Mouse (Mus musculus) hindbrain, embryonic 12.5 days (tissue): Measurements from ENCODE around the gene Shank3. TPM values are rescaled to one million over a fixed set of nuclear protein-coding genes. Genes with fewer than 3 reads are reported as not detected.
A peak's percentile ranks its signal among the peaks of the same experiment; 100 is the strongest.

ENCODE experiments used
- ATAC-seq: fragments of 200-750 bp; cut with Nextera tagmentation; 2 replicates; pipeline ENCODE4 v1.8.0; 2017; ENCODE audit warnings: moderate TSS enrichment; ENCODE audit not compliant: low FRiP score
- H3K27ac ChIP-seq: fragments of 300-500 bp; sonication (generic); 2 replicates; pipeline ENCODE4 v1.5.1; 2016; ENCODE audit warnings: mild to moderate bottlenecking
- H3K27me3 ChIP-seq: fragments of 300-500 bp; sonication (generic); 2 replicates; pipeline ENCODE4 v1.6.1; 2016; ENCODE audit warnings: mild to moderate bottlenecking
- H3K36me3 ChIP-seq: fragments of 300-500 bp; sonication (generic); 2 replicates; pipeline ENCODE4 v1.6.1; 2016; ENCODE audit warnings: mild to moderate bottlenecking
- H3K4me1 ChIP-seq: fragments of 300-500 bp; sonication (generic); 2 replicates; pipeline ENCODE4 v1.6.1; 2016
- H3K4me2 ChIP-seq: fragments of 300-500 bp; sonication (generic); replicated peaks from 2 replicates; pipeline ENCODE4 v1.6.1; 2016; ENCODE audit warnings: mild to moderate bottlenecking
- H3K4me3 ChIP-seq: fragments of 300-500 bp; sonication (generic); 2 replicates; pipeline ENCODE4 v1.5.1; 2016; ENCODE audit warnings: mild to moderate bottlenecking
- H3K9ac ChIP-seq: fragments of 300-500 bp; sonication (generic); 2 replicates; pipeline ENCODE4 v1.6.1; 2016; ENCODE audit warnings: mild to moderate bottlenecking, moderate library complexity
- H3K9me3 ChIP-seq: fragments of 300-500 bp; sonication (generic); replicated peaks from 2 replicates; pipeline ENCODE4 v1.6.1; 2016; ENCODE audit warnings: mild to moderate bottlenecking
- WGBS: fragments of 180-500 bp; shearing (Covaris S2); methylation state at CpG from one replicate; pipeline ENCODE4 v1.1.7; 2016; 5-methylcytosine and 5-hydroxymethylcytosine counted together
- polyA plus RNA-seq: library from polyadenylated mRNA; unstranded; fragments of >200 nt; fragmentation: Nextera tagmentation; extraction: Ambion mirVana; gene quantifications from 2 replicates; pipeline ENCODE4 v1.2.1, GENCODE M21; 2016

Gene Shank3
- polyA plus RNA-seq, 1 experiment from 2014 or later = 7.5 TPM

GRCm38 (mm10) chr15:89480584-89480983 is 18.8 kb upstream of the Shank3 start:
- no peaks in the 10 kb centered on the region for H3K36me3 ChIP-seq
- H3K4me1 ChIP-seq = peaks cover 2% of the 10 kb centered on the region
- H3K4me3 ChIP-seq = no peak overlapping the region
- no peaks in the 10 kb centered on the region for H3K27me3 ChIP-seq
- no peak overlapping the region for H3K4me2 ChIP-seq
- ATAC-seq = no peak
- no peak overlapping the region for H3K27ac ChIP-seq
- no peaks in the 10 kb centered on the region for H3K9me3 ChIP-seq
- WGBS = 82% methylated on average over 8 of the region's 8 CpGs
- H3K9ac ChIP-seq = no peak overlapping the region

DNA sequence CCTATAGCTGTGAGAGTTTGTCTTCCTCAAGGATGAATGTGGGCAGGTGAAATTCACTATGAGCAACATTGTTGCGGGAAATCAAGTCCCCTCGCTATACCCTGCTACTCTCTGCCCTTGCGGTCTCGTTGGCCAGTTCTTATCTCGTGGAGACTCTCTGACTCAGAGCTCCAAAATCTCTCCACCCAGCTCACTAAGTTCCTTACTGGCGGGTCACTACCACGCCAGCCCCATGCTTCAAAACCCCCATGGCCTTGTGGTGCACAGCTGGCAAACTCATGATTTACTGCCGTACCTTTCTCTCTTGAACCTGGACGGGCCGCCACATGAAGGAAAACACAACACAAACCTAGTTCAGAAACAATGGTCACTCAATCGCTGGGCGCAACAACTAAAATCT is 11.2 kb upstream of the Shank3 start:
- H3K27ac ChIP-seq = no peak overlapping the region
- H3K36me3 ChIP-seq = no peaks in the 10 kb centered on the region
- no peaks in the 10 kb centered on the region for H3K27me3 ChIP-seq
- no peaks in the 10 kb centered on the region for H3K4me1 ChIP-seq
- no peak overlapping the region for H3K4me3 ChIP-seq
- H3K9me3 ChIP-seq = no peaks in the 10 kb centered on the region; the same call in 1 of the 2 replicates
- H3K9ac ChIP-seq = no peak overlapping the region
- H3K4me2 ChIP-seq = no peak overlapping the region
- WGBS = 82% methylated on average over 12 of the region's 12 CpGs
- no peak for ATAC-seq

DNA sequence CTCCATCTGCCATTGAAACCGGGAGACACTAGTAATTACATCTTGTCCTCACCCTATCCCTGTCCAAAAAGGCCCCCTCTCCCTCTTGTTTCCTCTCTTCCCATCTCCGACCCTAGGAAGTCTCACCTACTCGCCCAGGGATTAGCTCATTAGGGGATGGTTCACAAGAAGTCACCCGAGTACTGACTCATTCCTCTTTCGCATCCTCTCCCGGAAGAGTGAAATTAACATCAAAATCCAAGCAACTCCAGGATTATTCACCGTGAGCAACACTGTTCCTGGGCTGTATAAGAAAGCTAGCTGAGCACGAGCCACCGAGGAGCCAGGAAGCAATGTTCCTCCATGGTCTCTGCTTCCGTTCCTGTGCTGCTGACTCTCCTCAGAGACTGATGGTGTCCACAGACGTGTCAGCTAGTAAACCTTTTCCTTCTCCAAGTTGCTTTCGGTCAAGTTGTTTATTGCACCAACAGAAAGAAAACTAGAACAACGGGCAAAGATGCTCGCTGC is 10.8 kb upstream of the Shank3 start:
- Histone ChIP-seq H3K4me1 (no peaks in the 10 kb centered on the region), H3K27me3 (no peaks in the 10 kb centered on the region), H3K9me3 (no peaks in the 10 kb centered on the region; the same call in 1 of the 2 replicates), H3K4me3 (no peak overlapping the region), H3K36me3 (no peaks in the 10 kb centered on the region), H3K4me2 (no peak overlapping the region), H3K9ac (no peak overlapping the region), H3K27ac (no peak overlapping the region)
- no peak for ATAC-seq
- 57% methylated on average over 14 of the region's 14 CpGs for WGBS

DNA sequence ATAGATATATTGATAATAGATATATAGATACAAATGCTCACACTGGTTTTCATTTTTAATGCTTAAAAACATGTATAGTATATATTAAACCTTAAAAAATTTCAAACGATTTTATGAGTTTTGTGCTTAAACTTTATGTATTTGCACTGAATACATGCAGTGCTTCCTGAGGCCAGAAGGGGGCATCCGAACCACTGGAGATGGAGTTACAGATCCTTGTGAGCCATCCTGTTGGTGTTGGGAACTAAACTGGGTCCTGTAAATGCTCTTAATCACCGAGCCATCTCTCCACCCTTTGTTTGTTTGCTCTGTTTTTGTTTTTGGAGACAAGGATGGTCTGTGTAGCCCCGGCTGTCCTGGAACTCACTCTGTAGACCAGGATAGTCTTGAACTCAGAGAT is 4.5 kb upstream of the Shank3 start:
- 84% methylated on average over 4 of the region's 4 CpGs for WGBS
- no peak for ATAC-seq
- no peak overlapping the region for H3K9ac ChIP-seq
- H3K4me3 ChIP-seq = no peak overlapping the region
- H3K27ac ChIP-seq = no peak overlapping the region
- H3K4me1 ChIP-seq = peaks cover 27% of the 10 kb centered on the region
- H3K9me3 ChIP-seq = no peaks in the 10 kb centered on the region; the same call in 1 of the 2 replicates
- H3K36me3 ChIP-seq = no peaks in the 10 kb centered on the region
- no peak overlapping the region for H3K4me2 ChIP-seq
- peaks cover 16% of the 10 kb centered on the region for H3K27me3 ChIP-seq

- ATAC-seq = no peak
- H3K4me3 ChIP-seq = no peak overlapping the region
- 19% methylated on average over 4 of the region's 4 CpGs for WGBS
- no peak overlapping the region for H3K4me2 ChIP-seq
- H3K36me3 ChIP-seq = no peaks in the 10 kb centered on the region
- peak overlapping the region; percentile 8; the same call in 1 of the 2 replicates for H3K9ac ChIP-seq
- no peaks in the 10 kb centered on the region; the same call in 1 of the 2 replicates for H3K9me3 ChIP-seq
- peaks cover 36% of the 10 kb centered on the region for H3K4me1 ChIP-seq
- no peak overlapping the region for H3K27ac ChIP-seq
- H3K27me3 ChIP-seq = peaks cover 20% of the 10 kb centered on the region
Measured at GRCm38 (mm10) chr15:89496131-89496530, 3.3 kb upstream of the Shank3 start.

GRCm38 (mm10) chr15:89496841-89497240 is 2.6 kb upstream of the Shank3 start:
- Histone ChIP-seq H3K4me3 (no peak overlapping the region), H3K4me1 (peaks cover 36% of the 10 kb centered on the region), H3K27ac (no peak overlapping the region), H3K9me3 (no peaks in the 10 kb centered on the region; the same call in 1 of the 2 replicates), H3K4me2 (no peak overlapping the region), H3K27me3 (peaks cover 24% of the 10 kb centered on the region), H3K9ac (no peak overlapping the region; the same call in 1 of the 2 replicates), H3K36me3 (no peaks in the 10 kb centered on the region)
- WGBS = 42% methylated on average over 2 of the region's 2 CpGs
- no peak for ATAC-seq

GRCm38 (mm10) chr15:89497391-89498048 is 1.9 kb upstream of the Shank3 start:
- Histone ChIP-seq H3K9me3 (no peaks in the 10 kb centered on the region; the same call in 1 of the 2 replicates), H3K4me3 (no peak overlapping the region), H3K9ac (no peak overlapping the region), H3K4me1 (peaks cover 36% of the 10 kb centered on the region), H3K27ac (no peak overlapping the region), H3K27me3 (peaks cover 24% of the 10 kb centered on the region), H3K4me2 (no peak overlapping the region), H3K36me3 (no peaks in the 10 kb centered on the region)
- 30% methylated on average over 4 of the region's 4 CpGs for WGBS
- no peak for ATAC-seq

DNA sequence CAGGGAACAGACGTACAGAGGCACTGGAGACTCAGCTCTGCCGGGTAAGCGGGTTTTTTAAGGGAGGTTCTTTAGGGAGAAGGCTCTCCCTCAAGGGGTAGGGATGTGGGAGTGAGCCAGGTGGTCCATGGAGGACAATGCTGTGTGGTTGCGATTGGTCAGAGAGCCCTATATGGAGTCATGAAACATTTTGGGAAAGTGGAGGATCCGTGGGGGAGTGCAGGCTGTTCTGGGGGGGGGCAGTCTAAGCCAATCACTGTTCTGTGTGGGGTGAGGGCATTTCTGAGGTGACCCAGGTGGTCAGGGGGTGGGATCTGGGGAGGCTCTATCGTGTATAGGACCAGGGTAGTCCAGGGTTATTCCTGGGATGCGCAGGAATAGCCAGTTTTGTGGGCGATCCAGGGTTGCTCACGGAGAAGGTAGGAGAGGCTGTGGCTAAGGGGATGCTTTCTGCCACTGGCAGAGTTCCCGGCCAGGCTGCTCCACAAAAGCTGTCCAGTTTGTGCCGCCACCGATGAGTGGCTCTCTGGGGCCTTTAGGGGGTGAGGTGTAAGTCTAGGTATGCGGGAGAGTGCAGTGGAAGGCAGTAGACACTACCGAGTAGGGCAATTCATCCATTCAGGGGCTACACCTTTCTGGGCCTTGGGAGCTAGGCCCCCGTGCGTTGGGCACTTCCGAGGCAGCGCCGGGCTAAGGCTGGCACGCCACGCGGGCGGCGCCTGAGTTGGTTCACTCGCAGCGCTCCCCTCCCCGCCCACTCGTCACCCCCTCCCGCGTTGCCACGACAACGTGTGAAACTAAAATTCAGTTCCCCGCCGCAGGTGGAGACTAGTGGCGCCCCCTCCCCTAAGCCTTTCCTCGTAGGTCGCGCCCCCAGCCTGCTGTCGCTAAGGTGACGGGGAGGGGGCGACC is 1.1 kb upstream of the Shank3 start:
- WGBS = 3% methylated on average over 41 of the region's 41 CpGs
- H3K27ac ChIP-seq = no peak overlapping the region
- H3K9ac ChIP-seq = peak overlapping the region; percentile 91
- ATAC-seq = peak; percentile 7; the same call in 1 of the 2 replicates
- H3K9me3 ChIP-seq = no peaks in the 10 kb centered on the region
- H3K4me2 ChIP-seq = peak overlapping the region; percentile 89
- peaks cover 24% of the 10 kb centered on the region for H3K27me3 ChIP-seq
- peaks cover 3% of the 10 kb centered on the region; the same call in 1 of the 2 replicates for H3K36me3 ChIP-seq
- H3K4me3 ChIP-seq = peak overlapping the region; percentile 80
- H3K4me1 ChIP-seq = peaks cover 36% of the 10 kb centered on the region

GRCm38 (mm10) chr15:89499784-89500220 is 379 bp downstream of the Shank3 start:
- Histone ChIP-seq H3K4me2 (peak overlapping the region; percentile 89), H3K36me3 (peaks cover 14% of the 10 kb centered on the region; the same call in 1 of the 2 replicates), H3K27me3 (peaks cover 24% of the 10 kb centered on the region), H3K9ac (peak overlapping the region; percentile 91), H3K9me3 (no peaks in the 10 kb centered on the region), H3K27ac (peak overlapping the region; percentile 84), H3K4me1 (peaks cover 36% of the 10 kb centered on the region), H3K4me3 (peak overlapping the region; percentile 80)
- 1% methylated on average over 37 of the region's 60 CpGs for WGBS
- ATAC-seq = peak; percentile 72

- Histone ChIP-seq H3K9ac (peak overlapping the region; percentile 91), H3K4me1 (peaks cover 36% of the 10 kb centered on the region), H3K27me3 (peaks cover 24% of the 10 kb centered on the region), H3K27ac (peak overlapping the region; percentile 84), H3K4me2 (peak overlapping the region; percentile 89), H3K4me3 (peak overlapping the region; percentile 80), H3K36me3 (peaks cover 17% of the 10 kb centered on the region; the same call in 1 of the 2 replicates), H3K9me3 (no peaks in the 10 kb centered on the region)
- WGBS = under 1% methylated on average over 31 of the region's 35 CpGs
- ATAC-seq = peak; percentile 53
Measured at GRCm38 (mm10) chr15:89500221-89500791, 883 bp downstream of the Shank3 start.

DNA sequence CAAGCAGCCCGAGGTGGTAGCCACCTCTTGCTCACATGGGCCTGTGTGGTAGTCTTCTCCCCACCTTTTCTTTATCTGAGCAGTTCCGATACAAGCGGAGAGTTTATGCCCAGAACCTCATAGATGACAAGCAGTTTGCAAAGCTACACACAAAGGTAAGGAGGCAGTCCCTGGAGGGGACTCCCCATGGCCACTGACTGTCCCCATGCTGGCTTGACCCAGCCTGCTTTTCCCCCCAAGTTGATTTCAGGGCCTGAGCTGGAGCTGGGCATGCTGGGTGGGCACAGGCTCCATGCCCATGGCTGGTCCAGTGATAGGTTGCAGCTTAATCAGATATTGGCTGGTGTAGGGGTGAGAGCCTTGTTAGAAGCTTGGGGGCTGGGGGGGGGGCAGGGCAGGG is 1.9 kb downstream of the Shank3 start:
- WGBS = 87% methylated on average over 3 of the region's 3 CpGs
- Histone ChIP-seq H3K9me3 (no peaks in the 10 kb centered on the region), H3K4me1 (peaks cover 31% of the 10 kb centered on the region), H3K9ac (no peak overlapping the region), H3K4me3 (no peak overlapping the region), H3K27ac (no peak overlapping the region), H3K4me2 (no peak overlapping the region), H3K27me3 (peaks cover 24% of the 10 kb centered on the region), H3K36me3 (peaks cover 27% of the 10 kb centered on the region; the same call in 1 of the 2 replicates)
- ATAC-seq = no peak

GRCm38 (mm10) chr15:89504838-89505237 is 5.4 kb downstream of the Shank3 start:
- H3K4me3 ChIP-seq = no peak overlapping the region
- no peak for ATAC-seq
- 95% methylated on average over 9 of the region's 9 CpGs for WGBS
- peaks cover 9% of the 10 kb centered on the region for H3K4me1 ChIP-seq
- no peak overlapping the region for H3K4me2 ChIP-seq
- 0 out of 2 replicates have a peak, but pooled peaks cover 4% of the 10 kb centered on the region for H3K9me3 ChIP-seq
- H3K27me3 ChIP-seq = peaks cover 8% of the 10 kb centered on the region; the same call in 1 of the 2 replicates
- H3K36me3 ChIP-seq = peaks cover 34% of the 10 kb centered on the region; the same call in 1 of the 2 replicates
- H3K9ac ChIP-seq = no peak overlapping the region
- no peak overlapping the region for H3K27ac ChIP-seq
